Mouse (Mus musculus) skeletal muscle tissue, postnatal 0 days (tissue): ENCODE measurements around the gene Lpo. TPM values are rescaled to one million over a fixed set of nuclear protein-coding genes. Genes with fewer than 3 reads are reported as not detected.

ENCODE experiments used
- microRNA counts: library from miRNA; unstranded; fragments of <30 nt; microRNA quantifications from one replicate; lab custom pipeline; 2015
- microRNA-seq, 2 experiments: library from miRNA; unstranded; fragments of <30 nt; microRNA quantifications; one replicate each; pipeline ENCODE4; 2016
- polyA plus RNA-seq: library from polyadenylated mRNA; unstranded; fragments of >200 nt; fragmentation: Nextera tagmentation; extraction: Ambion mirVana; gene quantifications from 2 replicates; pipeline ENCODE4 v1.2.1, GENCODE M21; 2015

Lpo gene
- 0.05 TPM in 1 of 2 replicates, not detected in the other for polyA plus RNA-seq

GRCm38 (mm10) chr11:87828239-87828900 lies at the start of gene Lpo:
Gene Lpo (minus strand): TSS chr11:87828289.

GRCm38 (mm10) chr11:87875436-87875835 lies 47.3 kb upstream of the Lpo start, which contains the start of gene Epx:
Gene Epx (minus strand): TSS chr11:87875536.

DNA sequence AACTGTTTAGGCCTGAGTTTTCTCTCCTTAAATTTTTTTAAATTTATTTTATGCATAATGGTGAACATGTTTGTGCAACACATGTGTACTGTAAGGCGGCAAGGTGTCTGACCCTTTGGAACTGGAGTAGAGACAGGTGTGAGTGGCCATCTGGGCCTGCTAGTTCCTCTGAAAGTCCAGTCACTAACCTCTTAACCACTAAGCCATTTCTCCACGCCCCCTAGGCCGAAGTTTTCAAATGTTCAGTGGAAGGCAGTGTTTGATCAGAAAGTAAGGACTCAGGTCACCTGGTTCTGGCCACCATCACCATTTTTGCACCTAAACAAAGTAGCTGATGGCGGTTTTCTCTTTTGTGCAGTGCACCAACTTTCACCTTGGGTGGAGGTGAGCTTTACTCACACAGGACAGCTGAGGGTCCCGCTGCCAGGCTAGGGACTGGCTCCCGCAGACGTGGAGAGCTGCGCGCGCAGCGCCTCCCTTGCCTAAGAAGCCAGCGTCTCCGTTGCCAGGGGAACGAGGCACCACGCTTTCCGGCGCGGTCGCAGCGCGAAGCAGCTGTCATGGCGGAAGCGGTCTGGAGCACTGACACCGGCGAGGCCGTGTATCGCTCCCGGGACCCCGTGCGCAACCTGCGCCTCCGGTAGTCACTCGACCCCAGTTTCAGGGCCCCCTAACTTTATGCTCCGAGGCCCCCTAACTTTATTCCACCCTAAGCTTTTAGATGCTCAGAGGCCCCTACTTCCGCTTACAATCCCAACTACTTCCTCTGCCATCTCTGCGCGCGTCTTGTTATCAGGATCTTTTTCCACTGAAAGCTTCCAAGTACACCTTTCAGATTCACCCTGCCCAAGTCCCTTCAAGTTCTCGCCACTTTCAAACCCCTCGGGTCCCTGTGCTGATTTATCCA lies 24.9 kb upstream of the Lpo start, which contains the start of gene Mks1:
Gene Mks1, plus strand, starts transcription at position 526 of the 907 bp plus-strand sequence.

GRCm38 (mm10) chr11:87793460-87793859 lies 34.6 kb downstream of the Lpo start, which contains the start of gene Mpo:
Gene Mpo (plus strand): TSS chr11:87793581.

GRCm38 (mm10) chr11:87760301-87761081 lies 67.6 kb downstream of the Lpo start, which contains the start of gene Tspoap1:
Gene Tspoap1 (plus strand): TSS chr11:87760541.

MicroRNAs encoded within 50 kb of the gene (microRNA counts, 519-probe panel; counts per million panel counts)
- microRNA mmu-miR-142-3p (lab: Ali Mortazavi, UCI) (2,709 counts per million, percentile 70 among the panel's probes with 10 or more counts), microRNA mmu-miR-142-5p (lab: Ali Mortazavi, UCI) (970 counts per million, percentile 59 among the panel's probes with 10 or more counts)

Small RNA genes lying within 50 kb of the gene (microRNA-seq; reads per million reads assigned to microRNA genes)
- 0 reads per million in 2 experiments for gene Mir142
- 0 reads per million in 2 experiments for gene Mir142b

Other genes with a start within 250 kb of the Lpo start
- 4.2 and 5.5 TPM in 2 replicates for gene Mtmr4, start 236.1 kb downstream of the Lpo start, polyA plus RNA-seq
- 0.06 TPM in 1 of 2 replicates, not detected in the other for gene Hsf5, start 211.1 kb downstream of the Lpo start, polyA plus RNA-seq
- 0.22 and 0.78 TPM in 2 replicates for gene Rnf43, start 165.6 kb downstream of the Lpo start, polyA plus RNA-seq
- gene Supt4a, start 90.7 kb downstream of the Lpo start, polyA plus RNA-seq: 95.1 and 107 TPM in 2 replicates
- 0.19 TPM in 2 replicates for gene Tspoap1, start 67.7 kb downstream of the Lpo start, polyA plus RNA-seq
- gene Mpo, start 34.7 kb downstream of the Lpo start, polyA plus RNA-seq: 0.12 and 0.21 TPM in 2 replicates
- 4.5 and 4.7 TPM in 2 replicates for gene Mks1, start 24.9 kb upstream of the Lpo start, polyA plus RNA-seq
- 0.33 and 0.65 TPM in 2 replicates for gene Epx, start 47.2 kb upstream of the Lpo start, polyA plus RNA-seq
- not detected in 2 replicates for gene Olfr462, start 64.0 kb upstream of the Lpo start, polyA plus RNA-seq
- not detected in 2 replicates for gene Olfr463, start 69.1 kb upstream of the Lpo start, polyA plus RNA-seq
- gene Olfr464, start 92.7 kb upstream of the Lpo start, polyA plus RNA-seq: not detected in 2 replicates
- 16.7 and 21.4 TPM in 2 replicates for gene Dynll2, start 159.2 kb upstream of the Lpo start, polyA plus RNA-seq
- gene Srsf1, start 219.1 kb upstream of the Lpo start, polyA plus RNA-seq: 76.3 and 87.9 TPM in 2 replicates
- gene Vezf1, start 240.0 kb upstream of the Lpo start, polyA plus RNA-seq: 18.0 and 18.6 TPM in 2 replicates